Mouse (Mus musculus): ENCODE results near the gene Lctl.

The Lctl gene

GRCm38 (mm10) chr9:64119898-64120297, 3.0 kb downstream of the Lctl start:
- DNase-seq (ENCODE audit: low read depth, low spot score): peak; percentile 94

GRCm38 (mm10) chr9:64120584-64121277, 3.8 kb downstream of the Lctl start:
- peak; percentile 95 for DNase-seq (ENCODE audit: low read depth, low spot score)

GRCm38 (mm10) chr9:64122601-64123000, 5.7 kb downstream of the Lctl start:
- DNase-seq (ENCODE audit: low read depth, low spot score): peak; percentile 96

GRCm38 (mm10) chr9:64124846-64125245, 7.9 kb downstream of the Lctl start:
- DNase-seq (ENCODE audit: low read depth, low spot score): peak; percentile 83

DNA sequence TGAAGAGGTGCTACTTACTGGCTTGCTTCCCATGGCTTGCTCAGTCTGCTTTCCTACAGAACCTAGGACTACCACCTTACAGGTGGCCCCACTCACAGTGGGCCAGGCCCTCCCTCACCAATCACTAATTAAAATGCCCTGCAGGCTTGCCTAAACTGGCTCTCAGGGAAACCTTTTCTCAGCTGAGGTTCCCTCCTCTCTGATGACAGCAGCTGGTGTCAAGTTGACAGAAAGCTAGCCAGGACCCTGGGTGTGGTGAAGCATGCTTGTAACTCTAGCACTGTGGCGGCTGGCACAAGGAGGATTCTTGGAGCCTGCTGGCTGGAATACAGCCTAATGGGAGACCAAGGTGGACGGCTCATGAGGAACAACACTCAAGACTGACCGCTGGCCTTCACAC, 8.4 kb downstream of the Lctl start:
- peak; percentile 55 for DNase-seq (ENCODE audit: low read depth, low spot score)

DNA sequence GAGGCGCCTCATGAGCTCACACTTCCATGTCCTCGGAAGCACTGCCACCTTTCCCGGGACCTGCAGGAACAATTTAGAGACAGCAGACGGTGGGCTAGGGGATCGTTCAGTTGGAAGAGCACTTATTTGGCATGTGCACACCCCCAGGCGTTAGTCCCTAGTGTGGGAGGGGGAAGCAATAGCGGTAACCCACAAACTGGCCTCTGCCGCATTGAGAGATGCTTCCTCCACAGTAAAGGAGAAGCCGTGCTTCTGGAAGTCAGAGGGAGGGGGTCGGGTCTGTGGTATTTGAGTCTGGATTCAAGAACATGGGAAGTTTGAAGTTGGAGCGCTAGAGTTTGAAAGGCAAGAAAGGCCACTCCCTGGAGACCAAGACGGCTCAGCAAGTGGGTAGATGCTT, 9.2 kb downstream of the Lctl start:
- peak; percentile 33 for DNase-seq (ENCODE audit: low read depth, low spot score)

GRCm38 (mm10) chr9:64131623-64132022, 14.7 kb downstream of the Lctl start:
- DNase-seq (ENCODE audit: low read depth, low spot score): no peak

DNA sequence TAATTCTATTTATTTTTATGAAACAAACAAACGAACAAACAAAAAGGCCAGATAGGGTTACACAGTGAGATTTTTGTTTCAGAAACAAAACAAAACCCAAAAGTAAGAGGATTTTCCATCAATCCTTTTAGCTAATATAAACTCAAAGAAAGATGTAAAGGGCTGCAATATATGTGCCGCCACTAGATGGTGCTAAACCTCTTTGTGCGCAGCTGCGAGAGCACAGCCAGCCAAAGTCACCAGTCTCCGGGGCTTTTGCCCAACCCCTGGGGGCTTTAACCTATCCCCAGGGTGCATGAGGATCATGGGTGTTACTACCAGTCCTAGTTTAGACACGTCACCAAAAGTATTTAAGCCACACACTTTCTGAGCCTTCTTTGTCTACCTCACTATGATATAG, 21.9 kb downstream of the Lctl start:
- peak; percentile 79 for DNase-seq (ENCODE audit: low read depth, low spot score)

GRCm38 (mm10) chr9:64139879-64140278, 22.9 kb downstream of the Lctl start:
- no peak for DNase-seq (ENCODE audit: low read depth, low spot score)

- DNase-seq (ENCODE audit: low read depth, low spot score): no peak
These were observed 39.7 kb downstream of the Lctl start for GRCm38 (mm10) chr9:64156641-64157040.

DNA sequence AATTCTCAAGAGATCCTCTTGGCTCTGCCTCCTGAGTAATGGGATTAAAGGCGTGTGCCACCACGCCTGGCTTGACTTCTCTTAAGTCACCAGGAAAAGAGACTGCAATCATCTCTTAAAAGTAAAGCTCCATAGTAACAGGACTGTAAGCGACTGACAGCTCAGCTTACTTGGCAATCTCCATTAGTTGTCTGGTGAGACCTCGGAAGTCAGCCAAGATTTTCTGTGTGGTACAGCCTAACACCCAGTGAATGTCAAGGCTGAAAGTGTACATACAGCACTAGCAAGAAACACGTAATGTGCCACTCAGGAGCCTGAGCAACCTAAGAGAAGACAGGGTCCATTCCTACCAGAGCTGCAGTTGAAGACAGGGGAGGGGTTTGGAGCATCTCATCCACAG, 43.5 kb downstream of the Lctl start:
- DNase-seq (ENCODE audit: low read depth, low spot score): no peak

- peak; percentile 27 for DNase-seq (ENCODE audit: low read depth, low spot score)
These were observed 53.0 kb downstream of the Lctl start for GRCm38 (mm10) chr9:64169967-64170366.

DNA sequence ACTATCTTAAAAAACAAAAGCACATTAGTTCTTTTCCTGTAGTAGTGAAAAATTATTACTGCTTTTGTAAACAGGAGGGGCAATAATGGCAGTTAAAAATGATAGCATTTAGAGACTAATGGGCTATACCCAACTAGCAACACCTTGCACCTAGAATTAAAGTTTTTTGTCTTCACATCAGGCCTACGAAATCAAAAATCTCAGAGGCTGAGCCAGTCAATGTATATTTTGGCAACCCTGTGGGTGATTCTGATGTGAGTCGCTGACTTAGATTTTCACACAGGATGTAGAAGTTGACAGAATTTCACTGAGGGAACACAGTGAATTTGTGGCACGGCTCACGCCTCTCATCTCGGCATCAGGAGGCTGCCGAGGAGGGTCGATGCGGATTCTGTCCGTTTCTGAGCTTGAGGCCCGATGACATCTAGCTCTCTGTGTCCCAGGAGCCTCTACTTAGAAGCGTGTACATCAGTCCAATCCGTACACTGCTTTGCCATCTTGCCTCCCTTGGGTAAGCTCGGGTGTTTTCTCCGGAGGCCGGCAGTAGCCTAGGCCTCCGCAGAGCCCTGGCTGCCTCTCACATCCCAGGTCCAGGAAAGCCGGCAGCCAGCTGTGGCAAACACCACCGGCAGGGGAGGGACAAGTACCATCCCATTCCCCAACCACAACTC, 55.3 kb downstream of the Lctl start:
- no peak for DNase-seq (ENCODE audit: low read depth, low spot score)

GRCm38 (mm10) chr9:64172816-64173665, 56.1 kb downstream of the Lctl start, which contains the start of the genes Zwilch and Rpl4:
Zwilch (minus strand) TSS chr9:64173104.
Rpl4 (plus strand) TSS chr9:64173375.
- DNase-seq (ENCODE audit: low read depth, low spot score): peak; percentile 94

DNA sequence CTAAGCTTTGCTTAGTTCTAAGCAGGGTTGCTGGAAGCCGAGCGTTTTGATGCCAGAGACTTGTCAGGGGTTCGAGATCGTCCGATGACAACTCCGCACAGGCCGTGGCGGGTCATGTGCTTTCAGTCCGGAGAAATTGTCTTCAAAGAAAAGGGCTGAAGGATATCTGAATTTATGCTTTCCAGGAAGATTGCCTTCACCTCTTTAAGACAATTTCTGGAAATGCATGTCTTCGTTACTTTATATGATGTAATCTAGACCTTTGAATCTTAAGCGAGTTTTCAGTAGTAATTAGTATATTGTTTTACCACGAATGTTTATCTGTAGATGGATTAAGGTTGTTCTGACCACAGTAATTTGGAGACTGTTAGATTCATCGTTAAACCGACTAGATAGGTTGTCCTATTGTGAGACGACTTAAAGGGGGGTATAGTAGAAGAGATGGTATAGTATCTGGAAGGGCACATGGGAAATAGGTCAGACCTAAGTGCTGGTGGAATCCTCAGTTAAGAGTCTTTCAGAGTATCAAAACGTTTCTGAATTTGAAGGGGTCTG, 56.8 kb downstream of the Lctl start:
- DNase-seq (ENCODE audit: low read depth, low spot score): peak; percentile 21

GRCm38 (mm10) chr9:64174341-64174740, 57.4 kb downstream of the Lctl start:
- peak; percentile 20 for DNase-seq (ENCODE audit: low read depth, low spot score)

DNA sequence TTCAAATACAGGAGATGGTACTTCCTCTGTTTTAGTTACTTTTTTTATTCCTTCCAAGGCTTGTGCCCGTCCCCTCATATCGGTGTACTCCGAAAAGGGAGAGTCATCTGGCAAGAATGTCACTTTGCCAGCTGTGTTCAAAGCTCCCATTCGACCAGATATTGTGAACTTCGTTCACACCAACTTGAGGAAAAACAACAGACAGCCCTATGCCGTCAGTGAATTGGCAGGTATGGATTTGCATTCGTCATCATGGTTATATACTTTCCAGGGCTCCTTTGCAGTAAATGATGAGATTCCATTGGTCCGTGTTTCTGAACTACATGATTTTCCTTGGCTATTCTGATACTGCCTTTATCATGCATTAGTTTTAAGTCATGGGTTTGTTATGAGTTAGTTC, 57.8 kb downstream of the Lctl start:
- peak; percentile 32 for DNase-seq (ENCODE audit: low read depth, low spot score)

- DNase-seq (ENCODE audit: low read depth, low spot score): no peak
These were observed 58.4 kb downstream of the Lctl start for GRCm38 (mm10) chr9:64175378-64175777.

DNA sequence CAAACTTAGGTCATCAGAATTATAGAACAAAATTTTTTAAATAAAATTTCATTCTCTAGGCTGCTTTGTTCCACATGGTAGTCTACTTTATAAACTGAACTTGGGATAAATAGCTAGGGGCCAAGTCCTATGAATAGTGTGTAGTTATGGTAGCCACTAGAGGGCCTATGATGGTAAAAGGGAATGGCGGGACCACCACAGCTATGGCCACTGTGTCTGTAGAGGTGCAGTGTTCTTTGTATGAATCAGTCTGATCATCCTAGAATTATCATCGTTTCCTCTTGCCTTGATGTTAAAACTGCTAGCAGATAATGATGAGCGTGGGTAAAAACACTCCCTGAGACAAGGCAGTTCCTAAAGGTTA, 61.6 kb downstream of the Lctl start:
- DNase-seq (ENCODE audit: low read depth, low spot score): peak; percentile 73

DNA sequence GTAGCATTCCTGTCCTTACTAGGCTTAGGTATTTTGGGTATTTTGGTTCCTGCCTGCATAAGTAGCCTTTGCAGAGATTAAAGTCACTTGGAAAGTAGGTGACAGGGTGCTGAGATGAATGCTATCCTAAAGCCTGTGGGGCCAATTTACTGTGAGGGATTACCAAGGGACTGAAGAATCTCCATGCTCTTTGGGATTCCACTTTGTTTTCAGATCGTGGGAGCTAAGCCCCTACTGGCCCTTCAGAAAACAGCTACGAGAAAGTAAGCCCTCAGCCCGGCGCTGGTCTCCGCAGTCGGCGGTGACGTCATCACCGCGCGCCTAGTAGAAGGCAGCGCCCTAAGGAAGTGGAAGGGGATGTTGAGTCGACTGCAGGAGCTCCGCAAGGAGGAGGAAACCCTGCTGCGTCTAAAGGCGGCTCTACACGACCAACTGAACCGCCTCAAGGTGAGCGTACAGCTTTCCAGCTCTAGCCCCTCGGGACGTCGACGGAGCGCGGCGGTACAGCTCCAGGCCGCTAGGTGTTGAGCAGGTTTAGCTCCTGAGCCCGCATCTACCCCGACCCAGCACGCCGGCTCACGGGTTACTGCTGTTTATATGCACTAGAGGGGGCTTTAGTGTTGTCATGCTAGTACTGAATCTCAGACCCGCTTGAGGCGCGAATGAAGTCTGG, 62.2 kb downstream of the Lctl start, which contains the start of gene Snapc5:
TSS of gene Snapc5 (plus strand) at position 301 of the 673 bp plus-strand sequence.
- peak; percentile 99 for DNase-seq (ENCODE audit: low read depth, low spot score)

DNA sequence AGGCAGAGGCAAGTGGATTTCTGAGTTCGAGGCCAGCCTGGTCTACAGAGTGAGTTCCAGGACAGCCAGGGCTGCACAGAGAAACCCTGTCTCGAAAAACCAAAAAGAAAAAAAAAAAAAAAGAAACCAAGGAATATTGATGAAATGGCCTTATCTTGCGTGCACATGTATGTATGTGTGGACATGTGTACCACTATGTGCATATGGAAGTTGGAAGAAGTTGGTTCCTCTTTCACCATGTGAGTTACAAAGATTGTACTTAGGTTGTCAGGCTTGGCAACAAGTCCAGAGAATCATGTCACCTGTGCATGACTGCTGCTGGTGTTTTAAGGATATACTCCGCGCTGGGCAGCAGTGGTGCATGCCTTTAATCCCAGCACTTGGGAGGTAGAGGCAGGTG, 66.3 kb downstream of the Lctl start:
- peak; percentile 13 for DNase-seq (ENCODE audit: low read depth, low spot score)

Measured in ZHBTc4 (cell line).